Mouse (Mus musculus) 3134 (cell line): ENCODE data around the gene Mllt11.

Source experiments
- DNase-seq: peaks from one replicate; pipeline ENCODE4 v3.0.0-alpha.2; 2011; ENCODE audit warnings: low spot score; ENCODE audit not compliant: insufficient read length; ENCODE audit errors: extremely low read depth

Gene Mllt11

GRCm38 (mm10) chr3:95176500-95176899, 55.5 kb downstream of the Mllt11 start:
- no peak for DNase-seq

DNA sequence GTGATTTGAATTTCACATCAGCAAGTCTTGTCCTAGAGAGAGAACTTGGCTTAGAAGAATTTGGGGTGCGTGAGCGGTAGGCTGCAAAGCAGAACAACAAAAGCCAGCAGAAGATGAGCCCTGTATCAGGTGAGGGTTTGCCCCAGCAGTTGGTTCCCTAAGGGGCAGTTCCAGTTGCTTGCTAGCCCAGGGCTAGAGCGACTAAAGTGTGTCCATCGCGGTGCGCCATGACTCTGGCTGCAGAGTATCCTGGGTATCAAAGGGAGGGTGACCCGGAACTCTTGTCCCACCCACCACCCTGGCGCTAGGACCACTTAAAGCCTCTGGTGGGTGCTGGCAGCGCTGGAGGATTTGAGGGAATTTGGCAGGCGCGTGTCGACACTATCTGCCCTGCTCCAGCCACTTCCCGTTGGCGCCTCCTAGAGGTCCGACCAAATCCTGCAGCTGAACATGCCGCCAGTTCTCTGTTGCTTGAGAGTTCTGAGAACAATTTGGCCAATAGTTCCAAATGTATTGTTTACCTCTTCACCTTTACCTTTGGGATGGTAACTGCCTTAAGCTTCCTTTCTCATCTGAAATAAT, 57.9 kb downstream of the Mllt11 start:
- DNase-seq: no peak

DNA sequence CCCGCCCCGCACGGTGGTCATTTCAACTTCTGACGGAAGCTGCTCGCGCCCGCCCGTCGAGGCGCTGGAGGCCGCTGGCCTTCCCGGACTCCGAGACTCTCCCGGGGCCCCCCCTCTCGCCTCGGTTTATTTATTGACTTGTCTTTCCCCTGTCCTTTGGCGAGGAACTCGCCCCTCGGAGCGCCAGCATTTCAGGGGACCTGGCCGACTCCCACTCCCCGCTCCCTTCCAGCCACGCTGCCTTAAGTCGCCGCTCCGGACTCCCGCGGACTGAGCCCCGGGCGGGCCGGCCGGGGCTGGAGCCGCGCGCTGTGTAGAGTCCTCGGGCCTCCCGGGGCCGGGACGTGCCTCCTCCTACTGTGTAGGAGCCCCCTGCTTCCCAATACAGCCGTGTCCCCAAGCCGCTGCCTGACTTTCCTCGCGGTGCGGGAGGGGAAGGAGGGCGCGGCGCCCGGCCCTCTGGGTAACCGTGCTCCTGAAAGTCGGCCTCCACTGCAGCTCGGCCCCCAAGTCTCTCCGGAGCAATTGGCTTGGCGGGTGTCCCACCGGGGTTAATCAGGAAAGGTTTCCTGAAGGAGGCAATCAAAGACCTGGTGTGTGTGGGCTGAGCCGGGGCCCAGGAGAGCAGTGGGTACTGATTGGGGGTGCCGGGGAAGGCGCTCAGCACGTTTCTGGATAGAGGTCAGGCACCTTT, 58.6 kb downstream of the Mllt11 start:
- DNase-seq: no peak

DNA sequence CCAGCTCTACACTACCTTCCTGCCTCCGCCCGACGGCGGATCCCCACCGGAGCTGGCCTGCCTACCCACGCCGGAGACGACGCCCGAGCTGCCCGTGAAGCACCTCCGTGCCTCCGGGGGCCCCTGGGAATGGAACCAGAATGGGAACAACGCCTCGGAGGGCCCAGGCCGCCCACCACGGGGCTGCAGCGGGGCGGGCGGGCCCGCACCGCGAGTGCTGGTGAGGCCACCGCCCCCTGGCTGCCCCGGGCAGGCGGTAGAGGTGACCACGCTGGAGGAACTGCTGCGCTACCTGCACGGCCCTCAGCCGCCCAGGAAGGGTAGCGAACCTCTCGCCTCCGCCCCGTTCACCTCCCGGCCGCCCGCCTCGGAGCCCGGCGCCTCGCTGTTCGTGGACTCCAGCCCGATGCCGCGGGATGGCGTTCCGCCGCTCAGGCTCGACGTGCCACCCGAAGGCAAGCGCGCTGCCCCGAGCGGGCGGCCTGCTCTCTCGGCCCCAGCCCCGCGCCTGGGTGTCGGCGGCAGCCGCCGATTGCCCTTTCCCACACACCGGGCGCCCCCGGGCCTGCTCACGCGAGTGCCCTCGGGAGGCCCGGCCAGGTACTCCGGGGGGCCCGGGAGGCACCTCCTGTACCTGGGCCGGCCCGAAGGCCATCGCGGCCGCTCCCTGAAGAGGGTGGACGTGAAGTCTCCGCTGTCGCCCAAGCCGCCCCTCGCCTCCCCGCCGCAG, 59.3 kb downstream of the Mllt11 start:
- no peak for DNase-seq

GRCm38 (mm10) chr3:95171105-95171504, 60.9 kb downstream of the Mllt11 start:
- no peak for DNase-seq

DNA sequence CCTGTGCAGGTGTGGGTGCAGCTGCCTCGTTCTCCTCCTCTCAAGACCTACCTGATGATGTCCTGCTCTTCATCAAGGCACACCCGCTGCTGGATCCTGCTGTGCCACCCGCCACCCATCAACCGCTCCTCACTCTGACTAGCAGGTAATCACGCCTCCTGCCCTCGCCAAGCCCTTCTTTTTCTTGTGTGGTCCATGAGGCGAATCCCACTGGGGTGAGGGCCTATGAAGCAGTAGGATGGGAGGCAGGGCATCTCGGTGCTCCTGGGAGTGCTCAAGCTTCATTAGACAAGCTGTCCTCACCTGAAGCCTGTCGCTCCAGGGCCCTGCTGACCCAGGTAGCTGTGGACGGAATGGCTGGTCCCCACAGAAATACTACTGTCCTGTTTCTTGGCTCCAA, 62.0 kb downstream of the Mllt11 start:
- DNase-seq: no peak
